Mouse (Mus musculus) cerebral cortex, adult 2 months (tissue): Measurements from ENCODE around the gene Zfp677.

Experiments used
- WGBS: fragments of 180-500 bp; shearing (Covaris S2); methylation state at CpG from one replicate; pipeline ENCODE4 v1.1.7; 2018; 5-methylcytosine and 5-hydroxymethylcytosine counted together

The Zfp677 gene

DNA sequence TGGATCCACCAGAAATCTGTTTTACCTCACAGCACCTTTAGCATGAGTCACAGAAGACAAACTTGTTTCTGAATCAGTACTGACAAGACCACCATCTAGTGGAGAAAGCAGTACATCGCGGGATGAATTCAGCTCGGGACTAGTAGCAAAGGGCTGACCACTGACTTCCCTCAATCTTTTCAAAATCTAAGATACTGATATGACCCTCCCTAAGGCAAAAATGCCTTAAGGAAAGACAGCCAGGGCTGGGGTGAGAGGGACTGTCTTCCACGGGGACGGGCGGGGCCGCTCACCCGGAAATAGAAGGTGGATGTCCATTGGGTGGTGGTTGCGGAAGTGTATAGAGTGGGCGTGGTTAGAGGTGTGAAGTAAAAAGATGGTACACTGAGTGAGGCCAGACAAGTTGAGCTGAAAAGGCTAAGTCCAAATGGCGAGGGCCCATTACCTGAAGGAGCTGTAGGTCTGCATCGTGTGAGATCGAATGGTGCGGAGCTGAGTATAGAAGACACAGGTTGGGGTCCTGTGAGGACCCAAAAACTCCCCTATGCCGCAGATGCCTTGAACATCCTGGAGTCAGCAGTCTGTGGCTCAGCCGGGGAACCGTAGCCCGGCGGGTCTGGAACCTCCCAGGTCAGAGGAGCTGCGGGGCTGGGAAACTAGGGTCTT lies at the start of gene Zfp677:
Gene Zfp677 (plus strand): TSS at position 358 of the 666 bp plus-strand sequence.
- 3% methylated on average over 20 of the region's 20 CpGs for WGBS

DNA sequence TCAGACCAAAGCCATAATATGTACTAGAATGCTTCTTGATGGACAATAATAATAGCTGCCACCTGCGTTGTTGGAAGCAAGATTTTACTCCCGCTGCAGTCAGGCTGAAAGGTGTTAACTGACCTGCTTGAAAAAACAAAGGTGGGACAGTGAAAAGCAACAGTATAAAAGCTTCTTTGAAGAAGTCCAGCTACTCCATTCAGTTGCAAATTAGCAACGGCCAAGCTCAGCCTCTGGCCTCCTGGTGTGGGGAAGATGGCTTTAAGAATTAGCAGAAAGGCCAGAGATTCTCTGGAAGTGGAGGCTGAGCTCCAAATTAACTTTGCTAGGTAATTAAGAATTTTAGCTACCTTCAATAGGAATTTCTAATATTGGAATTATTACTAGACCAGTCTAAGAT lies 15.5 kb upstream of the Zfp677 start:
- 11% methylated on average over 3 of the region's 3 CpGs for WGBS

DNA sequence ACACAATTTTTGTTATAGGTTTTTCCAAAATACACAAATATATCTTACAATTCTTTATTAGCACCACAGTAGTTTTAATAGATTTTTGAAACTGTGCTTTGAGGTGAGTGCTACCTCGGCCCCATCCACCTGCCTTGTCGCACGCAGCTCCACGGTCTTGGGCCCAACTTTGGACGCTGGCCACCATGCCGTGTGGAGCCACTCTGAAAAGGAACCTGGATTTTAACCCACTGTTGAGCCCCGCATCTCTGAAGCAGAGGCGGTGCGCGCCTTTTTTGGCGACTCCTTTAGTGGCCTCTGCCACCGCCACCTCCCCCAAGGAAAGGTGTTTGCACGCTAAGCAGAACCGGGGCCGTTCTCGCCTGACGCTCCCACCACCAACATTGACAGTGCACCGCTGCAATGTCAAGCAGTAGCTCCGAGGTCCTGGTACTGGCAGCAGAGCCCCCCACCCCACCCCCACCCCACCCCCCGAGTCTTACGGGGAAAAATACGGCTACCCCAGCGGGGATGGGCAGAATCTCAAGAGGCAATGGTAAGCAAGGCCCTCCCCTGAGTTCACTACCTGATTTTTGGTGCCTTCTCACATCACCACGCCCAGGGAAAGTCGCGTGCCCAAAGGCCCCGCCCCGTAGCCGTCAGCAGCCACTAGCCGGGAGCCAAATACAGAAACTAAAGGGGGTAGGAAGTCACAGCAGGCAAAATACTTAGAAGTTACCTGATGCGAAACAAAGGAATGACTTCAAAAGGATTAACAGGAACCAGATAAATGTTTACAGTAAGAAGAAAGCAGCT lies 13.4 kb upstream of the Zfp677 start:
- WGBS: 7% methylated on average over 31 of the region's 31 CpGs

DNA sequence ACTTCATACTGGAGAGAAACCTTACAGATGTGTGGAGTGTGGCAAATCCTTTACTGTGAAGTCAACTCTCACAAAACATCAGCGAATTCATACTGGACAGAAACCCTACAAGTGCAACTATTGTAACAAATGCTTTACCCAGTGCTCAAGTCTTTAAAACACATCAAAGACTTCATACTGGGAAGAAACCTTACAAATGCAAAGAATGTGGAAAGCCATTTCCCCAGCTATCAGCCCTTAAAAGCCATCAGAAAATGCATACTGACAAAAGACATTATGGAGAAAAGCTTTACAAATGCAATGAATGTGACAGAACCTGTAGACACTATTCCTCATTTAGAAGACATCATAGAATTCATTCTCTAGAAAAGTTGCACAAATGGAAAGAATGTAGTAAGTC lies 8.2 kb upstream of the Zfp677 start:
- WGBS: 58% methylated on average over 1 of the region's 1 CpGs

DNA sequence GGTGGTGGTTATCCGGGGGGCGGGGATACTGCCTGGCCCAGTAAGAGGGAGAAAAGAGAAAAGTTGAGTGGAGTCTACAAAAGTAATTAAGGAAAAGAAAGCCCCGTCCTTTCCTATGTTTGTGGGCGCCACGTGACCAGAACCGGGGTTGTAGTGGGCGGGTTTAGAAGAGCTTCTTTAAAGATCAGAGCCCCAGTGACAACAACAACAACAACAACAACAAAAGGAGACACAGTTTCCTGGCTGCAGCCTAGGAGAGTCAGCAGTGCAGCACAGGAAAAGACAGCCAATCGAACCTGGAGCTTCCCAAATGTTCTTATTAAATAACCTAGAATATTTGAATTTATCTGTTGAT lies 486 bp downstream of the Zfp677 start:
- WGBS: 11% methylated on average over 8 of the region's 8 CpGs

DNA sequence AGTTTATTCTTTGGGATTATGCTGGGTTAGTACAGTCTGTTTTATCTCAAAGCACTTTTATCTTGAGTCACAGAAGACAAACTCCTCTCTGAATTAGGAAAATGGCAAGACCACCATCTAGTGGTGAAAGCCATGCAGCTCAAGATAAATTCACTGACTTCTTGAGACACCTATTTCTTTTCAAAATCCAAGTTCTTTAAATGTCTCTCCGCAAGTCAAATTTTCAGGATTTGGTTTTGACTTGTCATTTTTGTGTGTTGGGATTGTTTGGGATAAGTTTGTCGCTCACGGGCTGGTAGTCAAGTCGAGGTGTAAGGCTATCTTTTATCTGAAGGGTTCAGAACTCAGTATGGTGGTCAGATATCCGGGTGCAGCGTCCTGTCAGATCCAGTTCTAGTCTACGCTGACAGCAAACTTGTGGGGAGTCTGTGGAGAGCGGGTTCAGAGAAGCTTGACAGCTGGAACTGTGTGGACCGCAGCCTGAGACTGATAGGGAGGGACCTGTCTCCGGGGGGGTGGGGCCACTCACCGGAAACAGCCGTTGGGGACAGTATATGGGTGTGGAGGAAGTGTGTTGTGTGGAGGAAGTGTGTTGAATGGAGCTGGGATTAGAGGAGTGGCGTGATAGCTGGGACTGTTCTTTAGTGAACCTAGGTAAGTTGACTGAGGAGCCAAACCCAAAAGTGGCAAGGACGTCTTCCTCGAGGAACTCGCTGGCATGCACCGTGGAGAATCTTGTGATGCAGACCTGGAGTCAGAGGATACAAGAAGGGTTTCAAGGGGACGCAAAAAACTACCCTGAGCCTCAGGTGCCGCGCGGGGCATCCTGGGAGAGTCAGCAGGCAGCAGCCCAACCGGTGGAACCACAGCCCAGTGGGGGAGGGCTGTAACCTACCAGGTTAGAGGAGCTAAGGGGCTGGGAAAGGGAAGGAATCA lies 39.4 kb downstream of the Zfp677 start, which contains the start of gene Zfp54:
Gene Zfp54 (plus strand): TSS at position 564 of the 936 bp plus-strand sequence.
- WGBS: under 1% methylated on average over 22 of the region's 22 CpGs

DNA sequence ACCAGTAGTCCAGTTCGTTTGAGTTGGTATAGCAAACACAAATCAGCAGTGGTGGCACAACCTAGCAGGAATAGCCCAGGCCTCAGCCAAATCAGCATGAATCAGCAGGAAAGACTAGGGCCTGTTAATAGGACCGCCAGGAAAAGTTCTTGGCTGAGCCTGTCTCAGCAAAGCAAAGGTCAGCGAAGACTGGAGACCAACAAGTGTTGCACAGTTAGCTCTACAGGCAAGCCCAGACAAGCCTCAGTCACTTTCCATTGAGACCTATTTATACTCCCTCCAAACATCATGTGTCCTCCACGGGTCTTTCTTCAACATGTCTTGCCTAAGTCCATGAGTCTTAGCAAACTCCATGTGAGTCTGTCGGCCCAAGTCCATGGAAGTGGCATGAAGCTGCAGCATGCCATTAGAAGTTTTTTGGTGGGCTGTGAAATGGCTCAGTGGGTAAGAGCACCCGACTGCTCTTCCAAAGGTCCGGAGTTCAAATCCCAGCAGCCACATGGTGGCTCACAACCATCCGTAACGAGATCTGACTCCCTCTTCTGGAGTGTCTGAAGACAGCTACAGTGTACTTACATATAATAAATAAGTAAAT lies 55.4 kb downstream of the Zfp677 start:
- 87% methylated on average over 9 of the region's 9 CpGs for WGBS
